Mouse (Mus musculus) forebrain, embryonic 15.5 days (tissue): Measurements from ENCODE around the gene Cxcr4. TPM values are rescaled to one million over a fixed set of nuclear protein-coding genes. Genes with fewer than 3 reads are reported as not detected.

Experiments used
- ATAC-seq: fragments of 200-750 bp; cut with Nextera tagmentation; replicated peaks from 2 replicates; pipeline ENCODE4 v1.8.0; 2017; ENCODE audit warnings: mild to moderate bottlenecking, moderate TSS enrichment, moderate library complexity
- H3K27ac ChIP-seq: fragments of 300-500 bp; sonication (generic); replicated peaks from 2 replicates; pipeline ENCODE4 v1.5.1; 2015; ENCODE audit warnings: mild to moderate bottlenecking, inconsistent platforms
- H3K27me3 ChIP-seq: fragments of 300-500 bp; sonication (generic); 2 replicates; pipeline ENCODE4 v1.6.1; 2015; ENCODE audit warnings: inconsistent platforms
- H3K36me3 ChIP-seq: fragments of 300-500 bp; sonication (generic); 2 replicates; pipeline ENCODE4 v1.6.1; 2015; ENCODE audit warnings: mild to moderate bottlenecking, inconsistent platforms
- H3K4me1 ChIP-seq: fragments of 300-500 bp; sonication (generic); 2 replicates; pipeline ENCODE4 v1.6.1; 2015; ENCODE audit warnings: inconsistent platforms
- H3K4me2 ChIP-seq: fragments of 300-500 bp; sonication (generic); replicated peaks from 2 replicates; pipeline ENCODE4 v1.6.1; 2015; ENCODE audit warnings: mild to moderate bottlenecking, inconsistent platforms
- H3K4me3 ChIP-seq: fragments of 300-500 bp; sonication (generic); 2 replicates; pipeline ENCODE4 v1.5.1; 2015; ENCODE audit warnings: mild to moderate bottlenecking, inconsistent platforms
- H3K9ac ChIP-seq: fragments of 300-500 bp; sonication (generic); replicated peaks from 2 replicates; pipeline ENCODE4 v1.6.1; 2015; ENCODE audit warnings: mild to moderate bottlenecking, inconsistent platforms
- H3K9me3 ChIP-seq: fragments of 300-500 bp; sonication (generic); 2 replicates; pipeline ENCODE4 v1.6.1; 2016; ENCODE audit warnings: inconsistent platforms
- WGBS: fragments of 180-500 bp; shearing (Covaris S2); methylation state at CpG from one replicate; pipeline ENCODE4 v1.1.7; 2015; ENCODE audit warnings: mixed read lengths; 5-methylcytosine and 5-hydroxymethylcytosine counted together
- polyA plus RNA-seq: library from polyadenylated mRNA; unstranded; fragments of >200 nt; fragmentation: Nextera tagmentation; extraction: Ambion mirVana; gene quantifications from 2 replicates; pipeline ENCODE4 v1.2.1, GENCODE M21; 2015

Gene Cxcr4
- polyA plus RNA-seq, 1 experiment from 2014 or later = 10.7 TPM

DNA sequence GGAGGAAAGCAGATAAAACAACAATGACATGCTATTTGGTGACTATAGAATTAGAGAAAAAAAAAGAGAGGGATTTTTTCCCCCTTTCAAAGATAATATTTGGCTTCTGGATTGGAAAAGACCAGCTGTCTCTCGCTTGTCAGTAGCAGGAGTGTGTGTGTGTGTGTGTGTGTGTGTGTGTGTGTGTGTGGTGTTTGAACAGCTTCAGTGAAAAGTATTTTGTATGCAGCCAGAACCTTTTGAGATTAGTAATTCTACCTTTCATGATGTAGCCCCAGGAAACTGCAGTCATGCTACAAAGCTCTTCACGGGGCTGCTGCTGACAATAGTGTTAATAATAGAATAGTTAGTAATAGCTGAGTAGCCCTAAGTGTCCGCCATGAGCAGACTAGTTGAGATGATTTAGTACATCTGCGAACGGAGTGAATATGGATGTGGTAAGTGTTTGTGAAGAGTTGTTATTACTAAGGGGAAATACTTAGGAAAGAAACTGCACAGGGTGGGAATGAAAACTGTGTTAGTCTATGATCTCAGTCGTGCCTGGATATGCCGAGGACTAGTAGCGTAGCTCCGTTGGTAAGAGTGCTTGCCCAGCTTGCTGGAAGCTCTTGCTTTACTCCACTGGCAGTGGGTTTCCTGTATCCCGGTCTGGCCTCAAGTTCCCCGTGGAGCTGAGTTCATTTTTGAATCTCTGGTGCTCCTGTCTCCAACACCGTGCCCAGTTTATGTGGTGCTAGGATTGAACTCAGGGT, 2.4 kb upstream of the Cxcr4 start:
- Histone ChIP-seq H3K4me1 (peaks cover 52% of the 10 kb centered on the region), H3K4me2 (no peak overlapping the region), H3K36me3 (no peaks in the 10 kb centered on the region), H3K9ac (no peak overlapping the region), H3K27me3 (no peaks in the 10 kb centered on the region), H3K9me3 (no peaks in the 10 kb centered on the region), H3K27ac (peak overlapping the region; percentile 87; the same call in 1 of the 2 replicates), H3K4me3 (no peak overlapping the region)
- WGBS = 14% methylated on average over 12 of the region's 12 CpGs
- ATAC-seq = no peak

DNA sequence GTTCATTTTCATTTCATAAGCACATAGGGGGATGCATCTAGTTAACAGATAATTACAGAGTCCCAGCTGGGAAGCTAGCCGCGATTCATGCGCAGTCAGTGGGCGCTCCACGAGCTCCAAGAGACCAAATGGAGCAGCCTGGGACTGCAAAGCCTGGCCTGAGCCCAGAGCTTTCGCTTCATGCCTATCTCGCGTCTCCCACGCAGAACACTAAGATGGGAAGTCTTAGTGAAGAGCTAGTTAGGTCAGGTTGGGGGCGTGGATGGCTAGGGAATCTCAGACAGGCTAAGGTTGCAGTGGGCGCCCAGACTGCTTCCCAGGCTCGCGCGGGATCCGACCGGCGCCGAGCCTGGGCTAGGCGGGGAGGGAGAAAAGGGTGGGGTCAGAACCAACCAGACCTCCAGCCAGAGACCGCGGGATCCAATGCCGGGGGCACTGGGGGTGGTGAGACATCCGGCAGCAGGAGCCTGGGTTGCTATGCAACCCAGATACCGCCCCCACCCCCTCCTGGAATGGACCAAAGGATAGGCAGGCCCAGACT, 938 bp upstream of the Cxcr4 start:
- WGBS = under 1% methylated on average over 23 of the region's 24 CpGs
- Histone ChIP-seq H3K27ac (peak overlapping the region; percentile 87), H3K4me3 (peak overlapping the region; percentile 72), H3K27me3 (no peaks in the 10 kb centered on the region), H3K4me1 (peaks cover 54% of the 10 kb centered on the region), H3K9me3 (no peaks in the 10 kb centered on the region), H3K4me2 (peak overlapping the region; percentile 93), H3K9ac (peak overlapping the region; percentile 77), H3K36me3 (peaks cover 7% of the 10 kb centered on the region)
- peak; percentile 70 for ATAC-seq

DNA sequence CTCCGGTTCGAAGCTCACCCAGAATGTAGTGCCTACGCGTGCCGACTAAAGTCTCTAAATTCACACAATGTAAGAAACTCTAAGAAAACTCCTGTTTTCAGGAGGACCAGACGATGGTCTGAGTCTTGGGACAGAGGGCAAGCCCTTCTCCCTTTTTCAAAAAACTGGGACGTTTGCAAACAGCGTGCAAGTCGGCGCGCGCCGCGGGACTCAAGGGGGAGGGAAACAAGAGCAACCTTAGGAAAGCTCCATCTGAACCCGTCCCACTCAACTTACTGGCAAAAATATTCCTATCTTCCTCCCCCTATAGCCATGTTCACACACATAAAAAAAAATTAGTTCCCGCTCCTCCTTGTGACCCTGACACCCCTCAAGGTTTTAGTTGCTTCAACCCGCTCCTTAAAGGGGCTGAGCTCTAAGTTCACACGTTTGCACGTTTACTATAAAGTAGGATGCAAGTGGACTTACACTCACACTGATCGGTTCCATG, 327 bp downstream of the Cxcr4 start:
- Histone ChIP-seq H3K9me3 (no peaks in the 10 kb centered on the region), H3K4me2 (peak overlapping the region; percentile 93), H3K27ac (peak overlapping the region; percentile 87), H3K4me3 (peak overlapping the region; percentile 72), H3K4me1 (peaks cover 54% of the 10 kb centered on the region), H3K36me3 (peaks cover 7% of the 10 kb centered on the region), H3K9ac (peak overlapping the region; percentile 77), H3K27me3 (no peaks in the 10 kb centered on the region)
- WGBS = under 1% methylated on average over 20 of the region's 20 CpGs
- no peak for ATAC-seq

DNA sequence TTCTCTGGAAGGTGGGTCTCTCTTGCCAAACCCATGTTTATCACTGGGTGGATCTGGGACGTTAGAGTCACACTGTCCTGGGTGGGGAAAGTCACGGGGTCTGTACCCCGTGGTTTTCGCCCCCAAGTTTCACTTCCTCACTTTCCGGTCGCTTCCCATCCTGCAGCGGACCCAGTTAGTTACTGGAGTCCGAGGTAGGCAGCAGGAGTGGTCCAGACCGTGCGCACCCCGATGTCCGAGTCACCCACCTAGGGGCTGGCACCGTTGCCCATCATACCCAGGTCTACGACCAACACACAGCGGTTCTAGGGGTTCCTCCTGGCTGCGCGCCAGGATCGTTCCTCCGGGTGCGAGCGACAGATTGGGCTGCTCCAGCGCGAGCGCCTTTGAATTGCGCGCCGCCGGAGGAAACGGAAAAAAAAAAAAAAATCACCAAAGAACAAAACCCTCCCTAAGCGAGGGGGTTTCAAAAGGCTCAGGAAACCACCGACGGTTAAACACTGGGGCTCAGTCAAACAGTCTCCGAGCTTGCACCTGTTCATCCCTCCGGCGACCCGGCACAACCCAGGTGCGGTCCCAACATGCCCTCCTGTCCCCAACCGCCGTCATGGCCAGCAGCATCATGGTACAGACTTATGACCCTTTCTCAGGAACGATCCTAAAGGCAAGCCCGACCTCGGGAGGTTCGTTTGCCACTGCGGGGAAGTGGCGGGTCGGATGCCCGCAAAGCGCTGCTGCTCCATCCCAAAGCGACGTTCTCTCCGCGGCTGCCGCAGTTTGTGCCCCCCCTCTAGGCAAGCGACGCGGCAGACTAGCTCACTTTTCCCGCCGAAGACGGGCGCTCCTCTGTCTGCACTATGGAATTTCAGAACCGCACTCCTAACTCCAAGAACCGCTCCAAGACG, 1.0 kb downstream of the Cxcr4 start:
- Histone ChIP-seq H3K4me2 (peak overlapping the region; percentile 93), H3K27me3 (no peaks in the 10 kb centered on the region), H3K27ac (peak overlapping the region; percentile 87), H3K9me3 (no peaks in the 10 kb centered on the region), H3K4me3 (peak overlapping the region; percentile 72), H3K9ac (peak overlapping the region; percentile 77), H3K4me1 (peaks cover 59% of the 10 kb centered on the region), H3K36me3 (peaks cover 7% of the 10 kb centered on the region)
- peak; percentile 10; the same call in 1 of the 2 replicates for ATAC-seq
- under 1% methylated on average over 63 of the region's 63 CpGs for WGBS

DNA sequence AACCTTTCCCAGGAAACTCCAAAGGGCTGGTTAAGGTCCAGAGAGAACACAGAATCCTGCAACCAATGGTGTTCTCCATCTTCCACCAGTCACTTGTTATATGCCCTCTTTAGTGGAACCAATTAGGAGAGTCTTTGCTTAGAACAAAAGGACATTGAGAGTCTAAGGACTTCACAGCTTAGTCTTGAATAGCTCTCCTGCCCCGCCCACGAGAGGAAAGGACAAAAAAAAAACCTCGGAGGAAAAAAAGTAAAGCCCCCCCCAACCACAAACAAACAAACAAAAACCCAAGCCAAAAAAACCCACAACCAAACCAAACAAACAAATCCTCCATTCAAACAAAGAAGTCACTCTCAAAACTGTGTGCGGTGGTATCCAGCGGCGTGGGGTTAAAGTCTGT, 2.1 kb downstream of the Cxcr4 start:
- Histone ChIP-seq H3K9me3 (no peaks in the 10 kb centered on the region), H3K27me3 (no peaks in the 10 kb centered on the region), H3K36me3 (peaks cover 7% of the 10 kb centered on the region), H3K9ac (peak overlapping the region; percentile 77; the same call in 1 of the 2 replicates), H3K4me1 (peaks cover 57% of the 10 kb centered on the region), H3K4me3 (peak overlapping the region; percentile 72), H3K4me2 (peak overlapping the region; percentile 93), H3K27ac (peak overlapping the region; percentile 23; the same call in 1 of the 2 replicates)
- no peak for ATAC-seq
- WGBS = under 1% methylated on average over 6 of the region's 6 CpGs

DNA sequence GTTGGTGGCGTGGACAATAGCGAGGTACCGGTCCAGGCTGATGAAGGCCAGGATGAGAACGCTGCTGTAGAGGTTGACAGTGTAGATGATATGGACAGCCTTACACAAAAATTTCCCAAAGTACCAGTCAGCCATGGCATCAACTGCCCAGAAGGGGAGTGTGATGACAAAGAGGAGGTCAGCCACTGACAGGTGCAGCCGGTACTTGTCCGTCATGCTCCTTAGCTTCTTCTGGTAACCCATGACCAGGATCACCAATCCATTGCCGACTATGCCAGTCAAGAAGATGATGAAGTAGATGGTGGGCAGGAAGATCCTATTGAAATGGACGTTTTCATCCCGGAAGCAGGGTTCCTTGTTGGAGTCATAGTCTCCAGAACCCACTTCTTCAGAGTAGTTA, 2.6 kb downstream of the Cxcr4 start:
- Histone ChIP-seq H3K4me3 (peak overlapping the region; percentile 72), H3K27me3 (no peaks in the 10 kb centered on the region), H3K4me2 (peak overlapping the region; percentile 93), H3K4me1 (peaks cover 52% of the 10 kb centered on the region), H3K36me3 (peaks cover 7% of the 10 kb centered on the region), H3K27ac (no peak overlapping the region), H3K9ac (no peak overlapping the region), H3K9me3 (no peaks in the 10 kb centered on the region)
- ATAC-seq = no peak
- WGBS = 85% methylated on average over 9 of the region's 9 CpGs

DNA sequence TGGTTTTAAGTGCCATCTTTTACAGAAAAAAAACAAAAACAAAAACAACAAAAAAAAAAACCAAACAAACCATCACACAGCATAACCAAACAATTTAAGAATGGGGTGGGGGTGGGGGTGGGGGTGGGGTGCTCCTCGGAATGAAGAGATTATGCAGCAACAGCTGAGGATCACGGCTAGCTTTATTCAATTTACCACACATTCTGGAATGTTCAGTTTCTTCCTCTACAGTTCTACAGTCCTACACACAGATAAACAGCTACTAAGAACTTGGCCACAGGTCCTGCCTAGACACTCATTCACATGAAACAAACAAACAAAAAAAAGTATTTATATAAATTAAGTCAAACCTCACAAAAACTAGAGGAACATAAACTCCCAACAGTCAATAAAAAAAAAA, 3.8 kb downstream of the Cxcr4 start:
- peaks cover 45% of the 10 kb centered on the region for H3K4me1 ChIP-seq
- peak overlapping the region; percentile 13; the same call in 1 of the 2 replicates for H3K4me2 ChIP-seq
- no peak overlapping the region for H3K4me3 ChIP-seq
- no peak overlapping the region for H3K27ac ChIP-seq
- H3K9me3 ChIP-seq = no peaks in the 10 kb centered on the region
- no peaks in the 10 kb centered on the region for H3K27me3 ChIP-seq
- no peak overlapping the region for H3K9ac ChIP-seq
- WGBS = 41% methylated on average over 2 of the region's 2 CpGs
- peaks cover 7% of the 10 kb centered on the region for H3K36me3 ChIP-seq
- ATAC-seq = no peak

DNA sequence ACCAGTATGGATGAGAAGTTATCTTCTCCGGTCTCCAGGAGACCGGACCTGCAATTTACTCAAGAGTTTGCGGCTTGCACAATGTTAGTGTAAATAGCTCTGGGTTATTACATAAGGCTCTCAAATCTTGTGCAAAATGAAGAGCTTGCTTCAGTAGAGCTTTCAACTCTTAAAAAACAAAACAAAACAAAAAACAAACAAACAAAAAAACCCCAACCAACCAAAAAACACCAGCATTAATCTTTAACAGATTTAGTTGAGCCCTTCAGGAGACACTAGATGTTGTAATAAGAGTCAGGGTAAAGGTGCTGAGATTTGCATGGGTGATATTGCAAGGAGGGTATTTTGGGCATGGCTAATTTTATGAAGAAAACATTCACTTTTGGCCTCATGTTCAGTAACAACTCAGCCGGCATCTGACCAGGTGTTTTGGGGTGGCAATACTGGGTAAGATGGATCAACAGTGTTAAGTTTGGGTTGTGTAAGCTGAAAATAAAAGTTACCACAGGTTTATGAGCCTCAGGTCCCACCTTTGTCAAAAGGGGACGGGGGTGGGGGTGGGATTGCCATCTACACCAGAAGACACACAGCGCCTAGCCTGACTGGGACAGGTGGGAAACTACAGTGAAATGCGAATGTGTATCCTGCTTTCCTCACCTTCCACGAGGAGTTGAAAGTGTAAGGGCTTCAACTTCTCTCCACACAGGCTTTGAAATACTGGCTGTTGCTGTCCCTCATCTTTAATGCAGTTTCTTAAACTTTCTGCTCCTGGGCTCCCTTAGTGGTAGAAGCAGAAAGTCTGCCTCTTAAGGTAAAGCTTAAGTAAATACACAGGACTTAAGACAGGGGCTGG, 4.9 kb downstream of the Cxcr4 start:
- ATAC-seq = no peak
- H3K9ac ChIP-seq = no peak overlapping the region
- H3K4me3 ChIP-seq = no peak overlapping the region
- peak overlapping the region; percentile 56 for H3K27ac ChIP-seq
- no peak overlapping the region; the same call in 1 of the 2 replicates for H3K4me2 ChIP-seq
- WGBS = 73% methylated on average over 8 of the region's 8 CpGs
- peaks cover 36% of the 10 kb centered on the region for H3K4me1 ChIP-seq
- H3K9me3 ChIP-seq = no peaks in the 10 kb centered on the region
- H3K36me3 ChIP-seq = peaks cover 7% of the 10 kb centered on the region
- no peaks in the 10 kb centered on the region for H3K27me3 ChIP-seq

DNA sequence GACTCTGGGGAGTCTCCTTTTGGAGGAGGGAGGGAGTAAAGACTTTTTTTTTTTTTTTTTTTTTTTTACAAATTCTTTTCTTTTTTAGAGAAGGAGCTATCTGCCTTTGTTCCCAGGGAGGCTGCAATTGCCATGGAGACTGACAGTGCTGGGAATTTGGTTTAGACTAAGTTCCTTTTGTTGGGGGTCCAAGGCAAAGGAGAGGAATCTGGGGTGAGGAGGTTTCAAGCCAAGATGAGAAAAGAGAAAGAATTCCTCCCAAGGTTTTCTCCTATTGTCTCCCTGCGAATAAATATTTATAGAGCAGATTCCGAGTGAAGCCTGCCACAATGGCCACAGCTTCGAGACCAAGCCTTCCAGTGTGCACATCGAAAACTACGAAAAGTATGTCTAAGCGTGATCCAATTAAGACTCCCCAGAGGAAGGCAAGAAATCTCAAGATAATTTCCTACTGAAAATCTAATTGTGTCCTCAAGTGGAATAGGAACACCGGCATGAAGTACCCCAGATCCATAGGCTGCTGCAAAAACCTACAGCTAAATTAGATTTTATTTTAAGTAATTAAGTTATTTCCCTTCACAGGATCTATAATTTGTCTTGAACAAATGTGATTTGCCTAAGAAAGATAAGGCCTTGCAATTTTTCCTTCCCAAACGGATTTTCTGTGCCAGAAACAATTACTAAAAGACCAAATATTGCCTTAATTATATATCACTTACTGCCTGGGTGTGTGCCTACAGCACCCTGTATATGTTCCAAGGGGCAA, 5.7 kb downstream of the Cxcr4 start:
- Histone ChIP-seq H3K4me1 (peaks cover 30% of the 10 kb centered on the region), H3K27ac (peak overlapping the region; percentile 56)
- no peak for ATAC-seq

DNA sequence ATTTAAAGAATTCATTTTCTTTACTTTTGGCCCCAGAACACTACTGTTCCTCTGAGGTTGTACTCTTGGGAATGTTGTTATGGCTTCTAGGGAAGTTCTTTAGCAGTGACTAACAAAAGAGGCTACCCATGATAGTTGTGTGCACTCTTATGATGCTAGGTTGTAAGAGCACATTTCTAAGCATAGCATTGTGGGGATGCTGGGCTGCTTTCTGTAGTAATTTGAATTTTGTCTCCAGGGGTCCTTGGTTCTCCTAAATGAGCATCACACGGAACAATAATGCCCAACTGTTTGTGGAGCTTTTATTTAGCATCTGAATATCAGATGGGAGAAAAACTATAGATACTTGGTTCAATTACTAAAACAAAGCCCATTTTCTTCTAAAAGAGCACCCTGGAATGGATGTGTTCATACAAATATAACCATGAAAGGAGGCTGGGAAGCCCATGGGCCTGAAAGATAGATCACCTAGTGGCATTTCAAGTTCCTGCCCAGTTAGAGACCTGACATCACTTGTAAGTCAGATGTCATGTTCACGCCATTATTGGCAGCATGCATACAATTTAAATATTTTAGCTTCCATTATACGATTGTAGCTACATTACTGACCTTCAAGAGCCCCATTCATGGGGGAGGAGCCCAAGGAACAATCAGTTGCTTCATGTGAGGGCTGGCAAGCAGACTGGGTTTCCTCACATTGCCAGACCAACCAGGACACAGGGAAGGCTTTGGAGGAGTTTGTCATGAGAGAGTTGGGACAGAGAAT, 6.5 kb downstream of the Cxcr4 start:
- WGBS = 7% methylated on average over 3 of the region's 3 CpGs
- peaks cover 27% of the 10 kb centered on the region for H3K4me1 ChIP-seq
- ATAC-seq = peak; percentile 58
- H3K36me3 ChIP-seq = peaks cover 7% of the 10 kb centered on the region
- H3K27ac ChIP-seq = 0 out of 2 replicates have a peak overlapping the region, but pooled peaks have one; percentile 14
- H3K9ac ChIP-seq = no peak overlapping the region
- no peak overlapping the region for H3K4me3 ChIP-seq
- 0 out of 2 replicates have a peak, but pooled peaks cover 5% of the 10 kb centered on the region for H3K9me3 ChIP-seq
- H3K27me3 ChIP-seq = no peaks in the 10 kb centered on the region
- H3K4me2 ChIP-seq = no peak overlapping the region

More for the DNA sequence above, 5.7 kb downstream of the Cxcr4 start:
- no peak overlapping the region for H3K4me3 ChIP-seq
- H3K36me3 ChIP-seq = peaks cover 7% of the 10 kb centered on the region
- 7% methylated on average over 8 of the region's 8 CpGs for WGBS
- H3K4me2 ChIP-seq = 0 out of 2 replicates have a peak overlapping the region, but pooled peaks have one; percentile 3
- no peaks in the 10 kb centered on the region for H3K9me3 ChIP-seq
- H3K27me3 ChIP-seq = no peaks in the 10 kb centered on the region
- no peak overlapping the region for H3K9ac ChIP-seq
